Mouse (Mus musculus): ENCODE data around the gene Trh. TPM values are rescaled to one million over a fixed set of nuclear protein-coding genes. Genes with fewer than 3 reads are reported as not detected.

Gene Trh
- polyA plus RNA-seq, 1 experiment from 2014 or later, result not detected

- peaks cover 4% of the 10 kb centered on the region; the same call in 1 of the 2 replicates for H3K4me1 ChIP-seq
- no peak overlapping the region for H3K27ac ChIP-seq
- no peak overlapping the region for H3K4me2 ChIP-seq
- no peak overlapping the region for H3K9ac ChIP-seq
- peaks cover 2% of the 10 kb centered on the region; the same call in 1 of the 2 replicates for H3K27me3 ChIP-seq (replicated peaks)
- H3K4me3 ChIP-seq, result no peak overlapping the region
- 41% methylated on average over 3 of the region's 3 CpGs for WGBS (ENCODE audit: insufficient replicate concordance)
- no peaks in the 10 kb centered on the region for H3K36me3 ChIP-seq
- no peak for ATAC-seq
- H3K9me3 ChIP-seq (replicated peaks), result 0 out of 2 replicates have a peak, but pooled peaks cover 4% of the 10 kb centered on the region
Measured at GRCm38 (mm10) chr6:92253253-92253870, 8.9 kb upstream of the Trh start.

GRCm38 (mm10) chr6:92247215-92247919 lies 2.9 kb upstream of the Trh start:
- Histone ChIP-seq H3K4me1 (peaks cover 8% of the 10 kb centered on the region; the same call in 1 of the 2 replicates), H3K9me3 (replicated peaks) (no peaks in the 10 kb centered on the region), H3K9ac (no peak overlapping the region), H3K36me3 (no peaks in the 10 kb centered on the region), H3K4me3 (no peak overlapping the region), H3K4me2 (no peak overlapping the region), H3K27ac (no peak overlapping the region), H3K27me3 (replicated peaks) (peaks cover 62% of the 10 kb centered on the region)
- 32% methylated on average over 7 of the region's 7 CpGs for WGBS (ENCODE audit: insufficient replicate concordance)
- no peak for ATAC-seq

GRCm38 (mm10) chr6:92246335-92246734 lies 1.9 kb upstream of the Trh start:
- no peak for ATAC-seq
- no peak overlapping the region for H3K9ac ChIP-seq
- no peak overlapping the region for H3K27ac ChIP-seq
- H3K36me3 ChIP-seq, result no peaks in the 10 kb centered on the region
- peaks cover 66% of the 10 kb centered on the region for H3K27me3 ChIP-seq (replicated peaks)
- no peaks in the 10 kb centered on the region for H3K9me3 ChIP-seq (replicated peaks)
- H3K4me3 ChIP-seq, result no peak overlapping the region
- WGBS (ENCODE audit: insufficient replicate concordance), result 22% methylated on average over 3 of the region's 3 CpGs
- peaks cover 11% of the 10 kb centered on the region for H3K4me1 ChIP-seq
- no peak overlapping the region for H3K4me2 ChIP-seq

GRCm38 (mm10) chr6:92241178-92241906 lies 3.1 kb downstream of the Trh start:
- H3K4me1 ChIP-seq, result peaks cover 13% of the 10 kb centered on the region
- no peak overlapping the region for H3K4me3 ChIP-seq
- no peak overlapping the region for H3K27ac ChIP-seq
- 27% methylated on average over 3 of the region's 3 CpGs for WGBS (ENCODE audit: insufficient replicate concordance)
- ATAC-seq, result peak; percentile 99
- peaks cover 60% of the 10 kb centered on the region for H3K27me3 ChIP-seq (replicated peaks)
- no peaks in the 10 kb centered on the region for H3K36me3 ChIP-seq
- no peak overlapping the region for H3K4me2 ChIP-seq
- H3K9me3 ChIP-seq (replicated peaks), result no peaks in the 10 kb centered on the region
- H3K9ac ChIP-seq, result no peak overlapping the region

GRCm38 (mm10) chr6:92235036-92235435 lies 9.4 kb downstream of the Trh start:
- 68% methylated on average over 12 of the region's 12 CpGs for WGBS (ENCODE audit: insufficient replicate concordance)
- Histone ChIP-seq H3K27ac (no peak overlapping the region), H3K36me3 (no peaks in the 10 kb centered on the region), H3K9me3 (replicated peaks) (no peaks in the 10 kb centered on the region), H3K4me3 (no peak overlapping the region), H3K9ac (no peak overlapping the region), H3K4me1 (no peaks in the 10 kb centered on the region), H3K4me2 (no peak overlapping the region), H3K27me3 (replicated peaks) (0 out of 2 replicates have a peak, but pooled peaks cover 13% of the 10 kb centered on the region)
- ATAC-seq, result no peak

GRCm38 (mm10) chr6:92231762-92232161 lies 12.7 kb downstream of the Trh start:
- Histone ChIP-seq H3K27me3 (replicated peaks) (no peaks in the 10 kb centered on the region), H3K4me3 (no peak overlapping the region), H3K27ac (no peak overlapping the region), H3K4me2 (no peak overlapping the region), H3K36me3 (no peaks in the 10 kb centered on the region), H3K9me3 (replicated peaks) (no peaks in the 10 kb centered on the region), H3K9ac (no peak overlapping the region), H3K4me1 (no peaks in the 10 kb centered on the region)
- ATAC-seq, result no peak
- WGBS (ENCODE audit: insufficient replicate concordance), result 55% methylated on average over 4 of the region's 4 CpGs

GRCm38 (mm10) chr6:92231356-92231755 lies 13.1 kb downstream of the Trh start:
- H3K4me2 ChIP-seq, result no peak overlapping the region
- no peak overlapping the region for H3K27ac ChIP-seq
- H3K36me3 ChIP-seq, result no peaks in the 10 kb centered on the region
- no peaks in the 10 kb centered on the region for H3K9me3 ChIP-seq (replicated peaks)
- no peaks in the 10 kb centered on the region for H3K4me1 ChIP-seq
- 43% methylated on average over 1 of the region's 1 CpGs for WGBS (ENCODE audit: insufficient replicate concordance)
- no peaks in the 10 kb centered on the region for H3K27me3 ChIP-seq (replicated peaks)
- no peak for ATAC-seq
- H3K4me3 ChIP-seq, result no peak overlapping the region
- no peak overlapping the region for H3K9ac ChIP-seq

GRCm38 (mm10) chr6:92229586-92229985 lies 14.9 kb downstream of the Trh start:
- Histone ChIP-seq H3K36me3 (no peaks in the 10 kb centered on the region), H3K4me3 (no peak overlapping the region), H3K9me3 (replicated peaks) (no peaks in the 10 kb centered on the region), H3K4me1 (no peaks in the 10 kb centered on the region), H3K27me3 (replicated peaks) (no peaks in the 10 kb centered on the region), H3K27ac (no peak overlapping the region), H3K9ac (no peak overlapping the region), H3K4me2 (no peak overlapping the region)
- no peak for ATAC-seq
- WGBS (ENCODE audit: insufficient replicate concordance), result 70% methylated on average over 2 of the region's 2 CpGs

- no peaks in the 10 kb centered on the region for H3K9me3 ChIP-seq (replicated peaks)
- no peak overlapping the region for H3K9ac ChIP-seq
- no peaks in the 10 kb centered on the region for H3K4me1 ChIP-seq
- ATAC-seq, result no peak
- H3K36me3 ChIP-seq, result no peaks in the 10 kb centered on the region
- H3K27me3 ChIP-seq (replicated peaks), result no peaks in the 10 kb centered on the region
- no peak overlapping the region for H3K4me2 ChIP-seq
- no peak overlapping the region for H3K27ac ChIP-seq
- no peak overlapping the region for H3K4me3 ChIP-seq
Measured at GRCm38 (mm10) chr6:92229103-92229502, 15.3 kb downstream of the Trh start.

- H3K36me3 ChIP-seq, result no peaks in the 10 kb centered on the region
- H3K9me3 ChIP-seq (replicated peaks), result no peaks in the 10 kb centered on the region
- H3K9ac ChIP-seq, result no peak overlapping the region
- no peaks in the 10 kb centered on the region for H3K4me1 ChIP-seq
- no peak overlapping the region for H3K4me2 ChIP-seq
- 65% methylated on average over 1 of the region's 1 CpGs for WGBS (ENCODE audit: insufficient replicate concordance)
- no peak overlapping the region for H3K4me3 ChIP-seq
- ATAC-seq, result no peak
- no peaks in the 10 kb centered on the region; the same call in 1 of the 2 replicates for H3K27me3 ChIP-seq (replicated peaks)
- H3K27ac ChIP-seq, result no peak overlapping the region
Measured at GRCm38 (mm10) chr6:92224981-92225380, 19.5 kb downstream of the Trh start.

- ATAC-seq, result no peak
- Histone ChIP-seq H3K9ac (no peak overlapping the region), H3K4me3 (no peak overlapping the region), H3K4me1 (no peaks in the 10 kb centered on the region), H3K9me3 (replicated peaks) (no peaks in the 10 kb centered on the region), H3K27ac (no peak overlapping the region), H3K36me3 (no peaks in the 10 kb centered on the region), H3K27me3 (replicated peaks) (no peaks in the 10 kb centered on the region; the same call in 1 of the 2 replicates), H3K4me2 (no peak overlapping the region)
- WGBS (ENCODE audit: insufficient replicate concordance), result 60% methylated on average over 3 of the region's 3 CpGs
Measured at GRCm38 (mm10) chr6:92222021-92222420, 22.4 kb downstream of the Trh start.

GRCm38 (mm10) chr6:92221604-92222003 lies 22.8 kb downstream of the Trh start:
- Histone ChIP-seq H3K4me1 (no peaks in the 10 kb centered on the region), H3K4me2 (no peak overlapping the region), H3K27me3 (replicated peaks) (no peaks in the 10 kb centered on the region; the same call in 1 of the 2 replicates), H3K9ac (no peak overlapping the region), H3K36me3 (no peaks in the 10 kb centered on the region), H3K27ac (no peak overlapping the region), H3K4me3 (no peak overlapping the region), H3K9me3 (replicated peaks) (no peaks in the 10 kb centered on the region)
- ATAC-seq, result 0 out of 2 replicates have a peak, but pooled peaks have one; percentile 55
- 74% methylated on average over 6 of the region's 6 CpGs for WGBS (ENCODE audit: insufficient replicate concordance)
